Mouse (Mus musculus) liver, postnatal 0 days (tissue): Measurements from ENCODE around the gene Aldh1a7.

ENCODE experiments used
- CTCF ChIP-seq: sonication (generic); IDR thresholded peaks from 2 replicates; pipeline ENCODE4 v1.5.1; 2016; ENCODE audit warnings: antibody characterized with exemption, low read depth
- EP300 ChIP-seq: IDR thresholded peaks from 2 replicates; pipeline ENCODE4 v1.6.1; 2016; ENCODE audit warnings: antibody characterized with exemption, low read depth, mild to moderate bottlenecking

GRCm38 (mm10) chr19:20702074-20702473, 25.3 kb downstream of the Aldh1a7 start:
- TF ChIP-seq CTCF (no peak), EP300 (no peak)
